Mouse (Mus musculus) gastrocnemius, adult 18-20 months (tissue): ENCODE measurements around the gene Prrc2c. TPM values are rescaled to one million over a fixed set of nuclear protein-coding genes. Genes with fewer than 3 reads are reported as not detected.
A peak's percentile ranks its signal among the peaks of the same experiment; 100 is the strongest.
"Not testable (repeated sequence)": the region's sequence is repeated elsewhere in the genome, so short reads cannot be mapped to it uniquely, and the experiment has no call there.

Source experiments
- DNase-seq: peaks from one replicate; pipeline ENCODE4 v3.0.0; 2021; ENCODE audit warnings: low spot score
- long read RNA-seq, 2 experiments: library from polyadenylated mRNA; stranded (forward); transcript quantifications; one replicate each; pipeline ENCODE4 v2.0.0; 2021
- total RNA-seq, 2 experiments: library from RNA; stranded (reverse); gene quantifications; 2 replicates each; pipeline ENCODE4 v1.2.3; 2021

The Prrc2c gene
- 10 to 100 TPM; 42.1 to 48.9 TPM for total RNA-seq
- long read RNA-seq, experiment 1, partial matches to known transcripts: 1 of 8 reads
- long read RNA-seq, experiment 1, other reads (novel, unspliced or antisense): 7 of 8 reads
- long read RNA-seq, experiment 2, partial matches to known transcripts: 1 of 10 reads
- long read RNA-seq, experiment 2, other reads (novel, unspliced or antisense): 9 of 10 reads

- DNase-seq: peak; percentile 99
Observed at GRCm38 (mm10) chr1:162740401-162740835, at the start of gene Prrc2c. Gene Prrc2c (minus strand): TSS chr1:162740556.

- no peak for DNase-seq
Observed at GRCm38 (mm10) chr1:162785222-162785621, 44.9 kb upstream of the Prrc2c start.

- no peak for DNase-seq
Observed at GRCm38 (mm10) chr1:162783669-162784248, 43.4 kb upstream of the Prrc2c start.

- not testable (repeated sequence) for DNase-seq
Observed at GRCm38 (mm10) chr1:162781035-162781434, 40.7 kb upstream of the Prrc2c start.

GRCm38 (mm10) chr1:162777943-162778538 is 37.7 kb upstream of the Prrc2c start:
- no peak for DNase-seq

- DNase-seq: no peak
Observed at GRCm38 (mm10) chr1:162773661-162774060, 33.3 kb upstream of the Prrc2c start.

GRCm38 (mm10) chr1:162771617-162772360 is 31.4 kb upstream of the Prrc2c start:
- no peak for DNase-seq

GRCm38 (mm10) chr1:162752009-162752408 is 11.7 kb upstream of the Prrc2c start:
- DNase-seq: no peak

GRCm38 (mm10) chr1:162749607-162750006 is 9.3 kb upstream of the Prrc2c start:
- DNase-seq: no peak

GRCm38 (mm10) chr1:162748761-162749160 is 8.4 kb upstream of the Prrc2c start:
- no peak for DNase-seq

GRCm38 (mm10) chr1:162739831-162740394 is 443 bp downstream of the Prrc2c start:
- DNase-seq: peak; percentile 12

- DNase-seq: peak; percentile 11
Observed at GRCm38 (mm10) chr1:162739406-162739805, 950 bp downstream of the Prrc2c start.

- no peak for DNase-seq
Observed at GRCm38 (mm10) chr1:162738472-162738871, 1.9 kb downstream of the Prrc2c start.

- DNase-seq: no peak
Observed at GRCm38 (mm10) chr1:162735084-162735483, 5.3 kb downstream of the Prrc2c start.

GRCm38 (mm10) chr1:162734283-162734682 is 6.1 kb downstream of the Prrc2c start:
- no peak for DNase-seq

GRCm38 (mm10) chr1:162732041-162732440 is 8.3 kb downstream of the Prrc2c start:
- no peak for DNase-seq

- no peak for DNase-seq
Observed at GRCm38 (mm10) chr1:162729436-162729835, 10.9 kb downstream of the Prrc2c start.

- no peak for DNase-seq
Observed at GRCm38 (mm10) chr1:162727981-162728380, 12.4 kb downstream of the Prrc2c start.

- DNase-seq: no peak
Observed at GRCm38 (mm10) chr1:162723610-162724009, 16.7 kb downstream of the Prrc2c start.

- DNase-seq: no peak
Observed at GRCm38 (mm10) chr1:162720645-162721044, 19.7 kb downstream of the Prrc2c start.

GRCm38 (mm10) chr1:162700389-162701066 is 39.8 kb downstream of the Prrc2c start:
- no peak for DNase-seq
